Mouse (Mus musculus): ENCODE measurements at regions not wholly inside any gene's neighbourhood (a gene's known extent, or its start where the extent isn't known, plus 50 kb on each side); places are given as distances from the start of the nearest gene placed in this dataset.

DNA sequence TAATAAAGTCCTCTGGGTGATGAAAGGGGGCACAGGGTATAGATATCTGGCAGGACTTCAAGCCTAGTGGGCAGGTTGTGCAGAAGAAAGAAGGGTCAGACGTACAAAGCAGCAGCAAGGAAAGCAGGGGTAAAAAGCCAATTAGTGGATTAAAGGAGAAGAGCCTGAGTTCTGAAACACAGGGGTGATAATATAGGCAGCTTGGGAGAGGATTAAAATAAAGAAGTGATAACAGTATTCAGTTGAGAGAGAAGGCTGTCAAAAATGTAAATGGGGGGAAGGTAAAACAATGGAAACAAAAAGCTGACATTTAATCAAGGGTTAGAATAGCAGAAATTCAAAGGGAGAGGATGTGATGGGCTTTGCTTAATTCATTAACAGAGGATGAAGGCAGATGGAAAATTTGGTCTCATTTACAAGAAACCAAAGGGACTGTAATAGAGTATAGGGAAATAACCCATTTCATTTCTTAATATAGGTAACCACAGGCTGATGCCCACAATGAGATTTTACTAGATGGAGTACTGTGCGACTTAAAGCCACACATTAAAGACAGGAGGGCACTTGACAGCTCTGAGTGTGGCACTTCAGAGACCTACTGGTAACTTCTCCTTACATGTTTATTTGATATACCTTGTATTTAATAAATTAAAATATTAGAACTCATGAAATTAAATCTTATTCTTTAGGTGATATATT lies 489.8 kb upstream of the Mms22l start:
- no peak for DNase-seq

GRCm38 (mm10) chr4:24019178-24020104 lies 476.8 kb upstream of the Mms22l start:
- DNase-seq, result peak; percentile 6 to 21
